Mouse (Mus musculus) spleen, adult 2 months (tissue): Measurements from ENCODE around the gene Hspbp1.

Source experiments
- CTCF ChIP-seq: fragments of 200-500 bp; IDR thresholded peaks from 2 replicates; pipeline ENCODE4 v1.5.1; 2011; ENCODE audit warnings: mild to moderate bottlenecking, inconsistent platforms; ENCODE audit not compliant: insufficient read depth, insufficient read length, insufficient replicate concordance; ENCODE audit errors: extremely low read depth
- POLR2A ChIP-seq: fragments of 200-500 bp; IDR thresholded peaks from 2 replicates; pipeline ENCODE4 v1.6.1; 2011; ENCODE audit warnings: low read depth, low read length, inconsistent platforms

- TF ChIP-seq POLR2A (no peak), CTCF (no peak)
Observed at GRCm38 (mm10) chr7:4684203-4684602, 665 bp downstream of the Hspbp1 start.
